Mouse (Mus musculus) heart, embryonic 15.5 days (tissue): ENCODE measurements around the gene Hmgcl. TPM values are rescaled to one million over a fixed set of nuclear protein-coding genes. Genes with fewer than 3 reads are reported as not detected.
A peak's percentile ranks its signal among the peaks of the same experiment; 100 is the strongest.

Source experiments
- ATAC-seq: fragments of 200-750 bp; cut with Nextera tagmentation; replicated peaks from 2 replicates; pipeline ENCODE4 v1.8.0; 2017; ENCODE audit warnings: low read depth, moderate TSS enrichment; ENCODE audit not compliant: insufficient number of reproducible peaks, insufficient read depth, low FRiP score
- H3K27ac ChIP-seq: fragments of 300-500 bp; sonication (generic); 2 replicates; pipeline ENCODE4 v1.5.1; 2015; ENCODE audit warnings: mild to moderate bottlenecking, inconsistent platforms
- H3K27me3 ChIP-seq: fragments of 300-500 bp; sonication (generic); 2 replicates; pipeline ENCODE4 v1.6.1; 2015; ENCODE audit warnings: inconsistent platforms
- H3K36me3 ChIP-seq: fragments of 300-500 bp; sonication (generic); 2 replicates; pipeline ENCODE4 v1.6.1; 2015; ENCODE audit warnings: mild to moderate bottlenecking, inconsistent platforms
- H3K4me1 ChIP-seq: fragments of 300-500 bp; sonication (generic); replicated peaks from 2 replicates; pipeline ENCODE4 v1.6.1; 2015; ENCODE audit warnings: inconsistent platforms
- H3K4me2 ChIP-seq: fragments of 300-500 bp; sonication (generic); 2 replicates; pipeline ENCODE4 v1.6.1; 2015; ENCODE audit warnings: inconsistent platforms, mild to moderate bottlenecking, moderate library complexity
- H3K4me3 ChIP-seq: fragments of 300-500 bp; sonication (generic); 2 replicates; pipeline ENCODE4 v1.5.1; 2015; ENCODE audit warnings: mild to moderate bottlenecking, inconsistent platforms
- H3K9ac ChIP-seq: fragments of 300-500 bp; sonication (generic); 2 replicates; pipeline ENCODE4 v1.6.1; 2015; ENCODE audit warnings: mild to moderate bottlenecking, inconsistent platforms
- H3K9me3 ChIP-seq: fragments of 300-500 bp; sonication (generic); replicated peaks from 2 replicates; pipeline ENCODE4 v1.6.1; 2016; ENCODE audit warnings: inconsistent platforms
- WGBS: fragments of 180-500 bp; shearing (Covaris S2); methylation state at CpG from one replicate; pipeline ENCODE4 v1.1.7; 2015; ENCODE audit warnings: mixed read lengths; 5-methylcytosine and 5-hydroxymethylcytosine counted together
- polyA plus RNA-seq: library from polyadenylated mRNA; unstranded; fragments of >200 nt; fragmentation: Nextera tagmentation; extraction: Ambion mirVana; gene quantifications from 2 replicates; pipeline ENCODE4 v1.2.1, GENCODE M21; 2015

Gene Hmgcl
- polyA plus RNA-seq, 1 experiment from 2014 or later = 80.2 TPM

DNA sequence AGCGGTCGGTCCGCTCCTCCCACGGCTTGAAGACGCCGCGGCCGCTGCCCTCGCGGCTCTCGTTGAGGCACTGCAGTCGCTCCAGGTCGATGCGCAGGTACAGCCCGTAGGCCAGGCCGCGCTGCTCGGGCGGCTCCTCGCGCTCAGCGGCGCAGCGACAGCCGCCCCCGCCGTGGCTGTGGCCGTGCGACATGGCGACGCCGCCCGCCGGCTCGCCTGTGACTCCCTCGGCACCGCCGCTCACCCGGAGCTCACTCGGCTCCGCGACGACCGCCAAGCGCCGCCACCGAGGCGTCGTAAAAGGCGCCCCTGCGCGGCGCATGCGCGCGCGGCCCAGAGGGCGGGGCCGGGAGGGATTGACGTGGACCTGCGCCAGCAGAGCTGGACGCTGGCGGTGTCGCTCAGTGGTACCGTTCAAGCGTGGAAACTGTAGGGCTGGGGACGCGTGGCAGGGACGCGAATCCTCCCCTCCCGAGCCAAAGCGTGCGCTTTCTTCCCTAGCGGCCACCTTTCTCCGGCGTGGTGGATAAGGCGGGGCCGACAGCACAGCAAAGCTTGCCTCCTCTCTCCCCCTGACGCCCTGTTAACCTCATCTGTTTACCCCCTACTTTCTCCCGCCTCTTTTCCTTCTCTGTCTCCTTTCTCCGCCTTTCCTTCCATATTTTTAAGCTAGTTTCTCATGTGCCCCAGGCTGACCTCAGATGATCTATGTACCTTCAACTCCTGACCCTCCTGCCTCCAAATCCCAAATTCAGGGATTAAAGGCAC lies 40.9 kb downstream of the Hmgcl start, which contains the start of gene Pithd1:
Gene Pithd1, minus strand, starts transcription at position 322 of the 768 bp plus-strand sequence.
- whole genome bisulfite sequencing = under 1% methylated on average over 81 of the region's 81 CpGs
- Histone ChIP-seq H3K4me1 (peaks cover 12% of the 10 kb centered on the region), H3K9ac (peak within 1 kb of the TSS; percentile 92), H3K9me3 (no peaks in the 10 kb centered on the region), H3K4me2 (peak within 1 kb of the TSS; percentile 87), H3K27ac (peak within 1 kb of the TSS; percentile 87), H3K4me3 (peak within 1 kb of the TSS; percentile 80), H3K27me3 (no peaks in the 10 kb centered on the region), H3K36me3 (peaks cover 24% of the 10 kb centered on the region; the same call in 1 of the 2 replicates)
- peak; percentile 88 for ATAC-seq

DNA sequence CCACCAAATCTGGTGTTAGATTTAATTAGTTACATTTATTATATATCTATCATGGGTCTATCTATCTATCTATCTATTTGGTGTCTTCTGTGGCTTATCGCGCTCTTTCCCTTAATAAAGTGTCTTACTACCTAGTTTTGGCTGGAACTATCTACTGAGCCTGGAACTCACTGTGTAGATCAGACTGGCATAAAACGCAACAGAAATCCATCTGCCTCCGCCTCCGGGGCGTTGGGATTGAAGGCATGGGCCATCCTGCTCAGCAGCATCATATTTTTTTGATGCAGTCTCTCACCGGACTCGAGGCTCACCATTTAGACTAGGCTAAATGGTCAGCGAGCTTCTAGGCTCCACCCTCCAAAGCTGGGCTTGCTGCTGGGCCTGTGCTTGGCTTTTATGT lies 41.5 kb downstream of the Hmgcl start:
- Histone ChIP-seq H3K36me3 (peaks cover 24% of the 10 kb centered on the region; the same call in 1 of the 2 replicates), H3K4me3 (peak overlapping the region; percentile 80), H3K4me2 (peak overlapping the region; percentile 87), H3K27me3 (no peaks in the 10 kb centered on the region), H3K27ac (peak overlapping the region; percentile 87; the same call in 1 of the 2 replicates), H3K9ac (peak overlapping the region; percentile 92), H3K4me1 (peaks cover 12% of the 10 kb centered on the region), H3K9me3 (no peaks in the 10 kb centered on the region)
- 64% methylated on average over 9 of the region's 9 CpGs for WGBS
- ATAC-seq = no peak

DNA sequence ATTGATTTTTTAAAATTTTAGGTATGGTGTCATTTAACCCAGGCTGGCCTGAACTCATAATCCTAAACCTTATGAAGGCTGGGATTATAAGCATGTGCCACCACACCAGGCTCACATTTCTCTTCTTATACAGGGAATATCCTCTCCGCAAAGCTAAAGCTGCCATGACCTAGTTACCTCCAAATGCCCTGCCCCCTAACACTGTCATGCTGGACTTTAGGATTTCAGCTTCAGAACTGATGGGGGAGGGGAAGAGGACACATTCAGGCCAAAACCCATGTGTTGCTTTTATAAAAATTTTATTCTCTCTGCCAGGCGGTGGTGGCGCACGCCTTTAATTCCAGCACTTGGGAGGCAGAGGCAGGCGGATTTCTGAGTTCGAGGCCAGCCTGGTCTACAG lies 47.7 kb downstream of the Hmgcl start:
- 86% methylated on average over 6 of the region's 6 CpGs for WGBS
- H3K27me3 ChIP-seq = no peaks in the 10 kb centered on the region
- no peaks in the 10 kb centered on the region for H3K4me1 ChIP-seq
- no peak overlapping the region for H3K4me2 ChIP-seq
- H3K36me3 ChIP-seq = no peaks in the 10 kb centered on the region
- no peak overlapping the region for H3K27ac ChIP-seq
- no peaks in the 10 kb centered on the region for H3K9me3 ChIP-seq
- no peak overlapping the region for H3K9ac ChIP-seq
- no peak overlapping the region for H3K4me3 ChIP-seq
- ATAC-seq = no peak

DNA sequence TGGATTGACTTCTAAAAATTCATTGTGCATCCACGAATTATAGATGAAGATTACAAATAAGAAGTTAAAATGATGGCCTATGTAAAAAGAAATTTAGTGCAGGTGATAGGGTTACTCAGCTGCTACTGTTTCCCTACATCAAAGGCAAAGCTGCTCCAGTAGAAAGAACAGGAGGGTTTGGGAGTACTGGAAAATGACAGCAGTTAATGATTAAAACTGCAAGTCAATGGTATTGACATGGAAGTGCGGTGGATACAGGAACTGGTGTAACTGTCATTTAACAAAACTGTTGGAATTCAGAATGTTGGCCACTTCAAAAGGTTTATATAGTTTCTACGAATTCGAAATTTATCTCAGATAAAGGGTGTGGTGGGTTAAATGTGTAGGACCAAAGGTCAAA lies 48.9 kb downstream of the Hmgcl start:
- WGBS = 81% methylated on average over 4 of the region's 4 CpGs
- Histone ChIP-seq H3K4me3 (no peak overlapping the region), H3K36me3 (no peaks in the 10 kb centered on the region), H3K4me1 (no peaks in the 10 kb centered on the region), H3K9ac (no peak overlapping the region), H3K27me3 (no peaks in the 10 kb centered on the region), H3K9me3 (no peaks in the 10 kb centered on the region), H3K4me2 (no peak overlapping the region), H3K27ac (no peak overlapping the region)
- no peak for ATAC-seq

DNA sequence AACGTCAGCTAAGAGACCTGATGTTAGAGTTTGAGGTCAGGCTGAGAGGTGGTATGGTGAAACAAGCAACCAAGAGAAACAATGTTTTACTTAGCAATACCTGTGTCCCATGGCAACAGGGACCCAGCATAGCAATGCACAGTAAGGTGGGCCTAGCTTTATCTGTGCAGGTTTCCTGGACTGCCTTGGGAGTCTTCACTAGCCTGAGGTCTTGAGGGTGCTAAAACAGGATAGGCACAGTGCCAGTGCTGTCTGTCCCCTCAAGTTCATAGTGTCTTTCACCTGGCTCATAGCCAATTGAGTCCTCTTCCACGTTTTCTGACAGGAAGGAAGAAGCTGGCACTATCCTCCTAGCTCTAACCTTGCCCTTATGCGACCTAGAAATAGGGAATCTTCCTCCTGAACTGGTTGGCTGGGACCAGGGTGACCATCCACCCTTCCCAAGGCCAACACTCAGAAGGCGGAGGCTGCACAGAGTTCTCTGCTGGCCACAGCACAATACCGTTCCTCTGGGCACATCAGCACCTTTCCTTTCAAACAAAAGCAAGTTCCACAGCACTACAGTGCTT lies 57.9 kb downstream of the Hmgcl start:
- no peak for ATAC-seq
- no peak overlapping the region for H3K4me3 ChIP-seq
- H3K4me2 ChIP-seq = no peak overlapping the region
- H3K27me3 ChIP-seq = no peaks in the 10 kb centered on the region
- 0 out of 2 replicates have a peak overlapping the region, but pooled peaks have one; percentile 2 for H3K27ac ChIP-seq
- H3K4me1 ChIP-seq = peaks cover 2% of the 10 kb centered on the region; the same call in 1 of the 2 replicates
- no peaks in the 10 kb centered on the region for H3K9me3 ChIP-seq
- H3K9ac ChIP-seq = no peak overlapping the region
- WGBS = 74% methylated on average over 5 of the region's 5 CpGs
- H3K36me3 ChIP-seq = peaks cover 66% of the 10 kb centered on the region

DNA sequence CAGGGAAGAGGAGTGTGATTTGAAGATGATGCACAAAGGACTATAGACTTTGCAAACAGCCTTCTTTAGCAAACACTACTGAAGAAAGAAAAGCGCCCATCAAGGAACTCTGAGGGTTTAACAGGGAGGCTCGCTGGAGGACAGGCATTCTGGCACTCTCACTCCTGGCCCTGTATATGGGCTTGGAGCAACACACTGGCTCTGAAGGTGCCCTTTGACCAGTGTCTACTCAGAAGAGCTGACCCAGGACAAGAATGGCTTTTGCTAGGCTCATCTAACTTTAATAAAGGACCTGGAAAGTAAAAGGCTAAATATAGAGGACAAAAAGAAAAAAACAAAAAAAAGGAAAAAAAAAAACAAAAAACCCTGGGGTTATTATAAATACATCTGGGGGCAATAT lies 58.7 kb downstream of the Hmgcl start:
- WGBS = 80% methylated on average over 2 of the region's 2 CpGs
- H3K4me3 ChIP-seq = no peak overlapping the region
- no peak overlapping the region for H3K27ac ChIP-seq
- H3K9me3 ChIP-seq = no peaks in the 10 kb centered on the region
- no peak for ATAC-seq
- no peak overlapping the region for H3K9ac ChIP-seq
- H3K27me3 ChIP-seq = no peaks in the 10 kb centered on the region
- H3K4me2 ChIP-seq = no peak overlapping the region
- peaks cover 73% of the 10 kb centered on the region for H3K36me3 ChIP-seq
- peaks cover 2% of the 10 kb centered on the region; the same call in 1 of the 2 replicates for H3K4me1 ChIP-seq

DNA sequence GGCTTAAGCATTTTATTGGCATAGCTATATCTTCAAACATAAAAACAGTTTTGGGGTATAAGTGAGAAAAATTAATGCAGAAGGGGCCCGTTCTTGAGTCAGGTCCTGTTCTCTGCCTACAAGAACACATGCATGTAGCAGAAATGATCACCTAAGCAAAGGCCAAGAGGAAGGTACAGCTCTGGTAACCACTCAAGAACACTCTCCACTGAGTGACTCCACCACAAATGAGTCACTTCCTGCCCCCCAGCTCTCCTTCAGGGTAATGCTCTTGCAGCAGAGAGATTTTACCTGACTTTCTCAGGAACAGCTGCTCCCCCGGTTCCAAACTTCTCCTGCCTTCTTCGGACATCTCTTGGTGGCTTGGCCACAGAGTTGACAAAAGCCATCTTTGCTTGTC lies 60.6 kb downstream of the Hmgcl start:
- 92% methylated on average over 3 of the region's 3 CpGs for WGBS
- H3K27ac ChIP-seq = no peak overlapping the region
- ATAC-seq = no peak
- no peaks in the 10 kb centered on the region for H3K27me3 ChIP-seq
- H3K9me3 ChIP-seq = no peaks in the 10 kb centered on the region
- H3K36me3 ChIP-seq = peaks cover 86% of the 10 kb centered on the region
- peaks cover 2% of the 10 kb centered on the region; the same call in 1 of the 2 replicates for H3K4me1 ChIP-seq
- no peak overlapping the region for H3K9ac ChIP-seq
- no peak overlapping the region for H3K4me2 ChIP-seq
- H3K4me3 ChIP-seq = no peak overlapping the region

DNA sequence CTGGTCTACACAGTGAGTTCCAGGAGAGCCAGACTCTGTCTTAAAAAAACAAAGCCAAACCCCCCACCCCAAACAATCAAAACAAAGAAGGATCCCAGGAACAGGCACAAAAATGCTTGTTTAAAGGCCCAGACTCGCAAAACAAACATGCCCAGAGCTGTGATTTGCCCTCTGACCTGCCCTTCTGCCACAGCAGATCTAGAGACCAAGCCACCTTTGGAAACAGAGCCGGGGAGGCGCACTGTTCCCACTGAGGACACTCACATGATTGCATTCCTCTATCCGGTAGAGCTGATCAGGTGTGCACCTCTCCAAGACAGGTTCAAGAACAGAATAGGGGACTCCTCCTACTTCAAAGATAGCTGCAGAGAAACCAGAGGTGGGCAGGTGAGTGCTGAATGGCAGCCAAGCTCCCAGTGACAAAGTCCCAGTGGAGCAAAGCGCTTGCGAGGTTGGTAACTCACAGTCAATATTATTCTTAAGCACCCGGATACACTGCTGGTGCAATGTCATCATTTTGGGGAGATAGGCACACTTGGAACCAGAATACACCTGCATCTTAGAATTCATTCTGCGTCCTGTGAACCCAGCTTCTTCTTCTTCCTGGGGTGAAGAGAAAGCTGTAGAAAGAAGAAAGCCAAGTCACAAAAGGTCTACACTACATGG lies 62.7 kb downstream of the Hmgcl start:
- no peaks in the 10 kb centered on the region for H3K27me3 ChIP-seq
- H3K27ac ChIP-seq = no peak overlapping the region
- no peak overlapping the region for H3K9ac ChIP-seq
- peaks cover 79% of the 10 kb centered on the region for H3K36me3 ChIP-seq
- 92% methylated on average over 8 of the region's 8 CpGs for WGBS
- no peak overlapping the region for H3K4me2 ChIP-seq
- no peak overlapping the region for H3K4me3 ChIP-seq
- no peak for ATAC-seq
- H3K9me3 ChIP-seq = no peaks in the 10 kb centered on the region
- H3K4me1 ChIP-seq = peaks cover 2% of the 10 kb centered on the region; the same call in 1 of the 2 replicates

GRCm38 (mm10) chr4:136010586-136010985 lies 64.3 kb downstream of the Hmgcl start:
- H3K4me1 ChIP-seq = no peaks in the 10 kb centered on the region
- no peaks in the 10 kb centered on the region for H3K27me3 ChIP-seq
- H3K27ac ChIP-seq = no peak overlapping the region
- no peaks in the 10 kb centered on the region for H3K9me3 ChIP-seq
- ATAC-seq = no peak
- H3K4me2 ChIP-seq = no peak overlapping the region
- H3K4me3 ChIP-seq = no peak overlapping the region
- 92% methylated on average over 4 of the region's 4 CpGs for WGBS
- no peak overlapping the region for H3K9ac ChIP-seq
- H3K36me3 ChIP-seq = peaks cover 63% of the 10 kb centered on the region
